Mouse (Mus musculus): ENCODE results near the gene Trpm8. TPM values are rescaled to one million over a fixed set of nuclear protein-coding genes. Genes with fewer than 3 reads are reported as not detected.

Trpm8 gene
- polyA plus RNA-seq, 1 experiment from 2014 or later, result 0.04 TPM

- Histone ChIP-seq H3K4me2 (ENCODE audit: low read depth, low read length) (no peak overlapping the region), H3K27ac (ENCODE audit: low read length) (no peak overlapping the region), H3K4me1 (replicated peaks; ENCODE audit: control insufficient read depth, insufficient read depth, low read length) (no peaks in the 10 kb centered on the region), H3K4me3 (ENCODE audit: low read length) (no peak overlapping the region), H3K9ac (ENCODE audit: low read length) (no peak overlapping the region), H3K27me3 (ENCODE audit: control insufficient read depth, insufficient read depth, low read depth, low read length) (no peaks in the 10 kb centered on the region), H3K36me3 (ENCODE audit: control insufficient read depth, insufficient read depth, low read length) (no peaks in the 10 kb centered on the region), H3K9me3 (ENCODE audit: control insufficient read depth, low read length) (peaks cover 46% of the 10 kb centered on the region)
- WGBS, result 59% methylated on average over 5 of the region's 5 CpGs
- no peak for ATAC-seq (ENCODE audit: low read depth)
Measured at GRCm38 (mm10) chr1:88285652-88286051, 8.2 kb downstream of the Trpm8 start.

GRCm38 (mm10) chr1:88286136-88286845, 8.8 kb downstream of the Trpm8 start:
- no peak for ATAC-seq (ENCODE audit: low read depth)
- Histone ChIP-seq H3K4me1 (replicated peaks; ENCODE audit: control insufficient read depth, insufficient read depth, low read length) (no peaks in the 10 kb centered on the region), H3K9me3 (ENCODE audit: control insufficient read depth, low read length) (peaks cover 47% of the 10 kb centered on the region), H3K9ac (ENCODE audit: low read length) (no peak overlapping the region), H3K4me2 (ENCODE audit: low read depth, low read length) (no peak overlapping the region), H3K27me3 (ENCODE audit: control insufficient read depth, insufficient read depth, low read depth, low read length) (no peaks in the 10 kb centered on the region), H3K27ac (ENCODE audit: low read length) (no peak overlapping the region), H3K36me3 (ENCODE audit: control insufficient read depth, insufficient read depth, low read length) (no peaks in the 10 kb centered on the region), H3K4me3 (ENCODE audit: low read length) (no peak overlapping the region)
- WGBS, result 78% methylated on average over 15 of the region's 15 CpGs

DNA sequence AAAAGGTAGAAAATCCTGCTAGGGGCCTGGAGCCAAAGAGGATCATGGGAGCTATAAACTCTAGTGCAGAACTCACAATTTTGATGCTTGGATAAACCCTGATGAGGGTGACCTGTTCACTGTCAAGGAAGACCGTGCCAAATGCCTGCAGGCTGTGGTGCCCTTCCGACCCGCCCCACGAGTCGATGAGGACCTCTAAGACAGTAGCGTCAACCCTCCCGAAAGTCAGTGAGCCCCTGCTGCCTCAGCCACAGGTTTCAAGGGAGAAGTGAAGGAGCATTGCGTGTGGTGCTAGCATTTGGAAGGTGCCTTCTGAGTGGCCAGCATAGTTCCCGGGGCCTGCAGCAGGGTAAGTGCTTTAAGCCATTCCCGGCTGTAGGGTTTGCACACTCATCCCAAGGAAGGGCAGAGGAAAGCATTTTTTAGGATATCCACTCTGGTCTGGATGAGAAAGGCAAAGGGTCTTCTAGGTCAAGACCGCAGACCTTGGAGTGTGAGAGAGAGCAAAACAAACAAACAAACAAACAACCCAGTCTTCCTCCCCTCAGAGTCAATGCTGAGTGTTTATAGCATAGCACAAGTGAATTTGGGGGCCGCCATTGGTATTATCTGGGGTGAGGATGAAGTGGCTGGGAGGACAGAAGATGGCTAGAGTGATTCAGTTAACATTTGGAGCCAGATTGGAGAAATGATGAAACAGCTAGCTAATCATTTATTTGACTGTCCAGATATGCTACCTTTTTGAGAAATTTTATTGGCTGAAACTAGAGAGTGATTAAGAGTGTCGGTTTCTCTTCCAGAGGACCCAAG, 9.6 kb downstream of the Trpm8 start:
- no peak overlapping the region for H3K27ac ChIP-seq (ENCODE audit: low read length)
- 0 out of 2 replicates have a peak, but pooled peaks have one; percentile 5 for ATAC-seq (ENCODE audit: low read depth)
- 70% methylated on average over 13 of the region's 13 CpGs for WGBS
- no peak overlapping the region for H3K4me2 ChIP-seq (ENCODE audit: low read depth, low read length)
- H3K4me1 ChIP-seq (replicated peaks; ENCODE audit: control insufficient read depth, insufficient read depth, low read length), result no peaks in the 10 kb centered on the region
- H3K9ac ChIP-seq (ENCODE audit: low read length), result no peak overlapping the region
- H3K27me3 ChIP-seq (ENCODE audit: control insufficient read depth, insufficient read depth, low read depth, low read length), result no peaks in the 10 kb centered on the region
- no peaks in the 10 kb centered on the region for H3K36me3 ChIP-seq (ENCODE audit: control insufficient read depth, insufficient read depth, low read length)
- H3K9me3 ChIP-seq (ENCODE audit: control insufficient read depth, low read length), result peaks cover 53% of the 10 kb centered on the region
- no peak overlapping the region for H3K4me3 ChIP-seq (ENCODE audit: low read length)

DNA sequence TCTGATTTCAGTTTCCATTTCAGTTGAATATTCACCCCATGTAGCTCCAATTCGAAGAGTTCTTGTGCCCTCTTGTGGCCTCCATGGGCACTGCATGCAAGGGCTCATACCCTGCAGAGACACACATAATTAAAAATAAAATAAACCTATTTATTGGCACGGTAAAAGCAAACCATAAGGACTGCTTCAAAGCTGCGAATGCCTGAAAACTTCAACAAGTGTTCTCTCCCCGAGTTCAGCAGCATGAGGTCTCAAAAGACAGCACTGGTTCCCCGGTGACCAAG, 10.2 kb downstream of the Trpm8 start:
- 33% methylated on average over 5 of the region's 5 CpGs for WGBS
- H3K27me3 ChIP-seq (ENCODE audit: control insufficient read depth, insufficient read depth, low read depth, low read length), result no peaks in the 10 kb centered on the region
- no peak for ATAC-seq (ENCODE audit: low read depth)
- H3K4me3 ChIP-seq (ENCODE audit: low read length), result no peak overlapping the region
- H3K27ac ChIP-seq (ENCODE audit: low read length), result no peak overlapping the region
- H3K4me1 ChIP-seq (replicated peaks; ENCODE audit: control insufficient read depth, insufficient read depth, low read length), result no peaks in the 10 kb centered on the region
- H3K36me3 ChIP-seq (ENCODE audit: control insufficient read depth, insufficient read depth, low read length), result no peaks in the 10 kb centered on the region
- peaks cover 55% of the 10 kb centered on the region for H3K9me3 ChIP-seq (ENCODE audit: control insufficient read depth, low read length)
- H3K9ac ChIP-seq (ENCODE audit: low read length), result no peak overlapping the region
- no peak overlapping the region for H3K4me2 ChIP-seq (ENCODE audit: low read depth, low read length)

- Histone ChIP-seq H3K4me1 (replicated peaks; ENCODE audit: control insufficient read depth, insufficient read depth, low read length) (no peaks in the 10 kb centered on the region), H3K4me3 (ENCODE audit: low read length) (no peak overlapping the region), H3K9me3 (ENCODE audit: control insufficient read depth, low read length) (peaks cover 52% of the 10 kb centered on the region), H3K27ac (ENCODE audit: low read length) (no peak overlapping the region), H3K4me2 (ENCODE audit: low read depth, low read length) (no peak overlapping the region), H3K27me3 (ENCODE audit: control insufficient read depth, insufficient read depth, low read depth, low read length) (no peaks in the 10 kb centered on the region), H3K36me3 (ENCODE audit: control insufficient read depth, insufficient read depth, low read length) (no peaks in the 10 kb centered on the region), H3K9ac (ENCODE audit: low read length) (no peak overlapping the region)
- ATAC-seq (ENCODE audit: low read depth), result 0 out of 2 replicates have a peak, but pooled peaks have one; percentile 1
- WGBS, result 34% methylated on average over 3 of the region's 3 CpGs
Measured at GRCm38 (mm10) chr1:88288056-88288788, 10.8 kb downstream of the Trpm8 start.

- no peak overlapping the region for H3K27ac ChIP-seq (ENCODE audit: low read length)
- no peak for ATAC-seq (ENCODE audit: low read depth)
- WGBS, result 61% methylated on average over 3 of the region's 3 CpGs
- no peak overlapping the region for H3K4me3 ChIP-seq (ENCODE audit: low read length)
- no peaks in the 10 kb centered on the region for H3K4me1 ChIP-seq (replicated peaks; ENCODE audit: control insufficient read depth, insufficient read depth, low read length)
- no peaks in the 10 kb centered on the region for H3K36me3 ChIP-seq (ENCODE audit: control insufficient read depth, insufficient read depth, low read length)
- peaks cover 46% of the 10 kb centered on the region for H3K9me3 ChIP-seq (ENCODE audit: control insufficient read depth, low read length)
- H3K9ac ChIP-seq (ENCODE audit: low read length), result no peak overlapping the region
- no peak overlapping the region for H3K4me2 ChIP-seq (ENCODE audit: low read depth, low read length)
- no peaks in the 10 kb centered on the region for H3K27me3 ChIP-seq (ENCODE audit: control insufficient read depth, insufficient read depth, low read depth, low read length)
Measured at GRCm38 (mm10) chr1:88288789-88289127, 11.3 kb downstream of the Trpm8 start.

DNA sequence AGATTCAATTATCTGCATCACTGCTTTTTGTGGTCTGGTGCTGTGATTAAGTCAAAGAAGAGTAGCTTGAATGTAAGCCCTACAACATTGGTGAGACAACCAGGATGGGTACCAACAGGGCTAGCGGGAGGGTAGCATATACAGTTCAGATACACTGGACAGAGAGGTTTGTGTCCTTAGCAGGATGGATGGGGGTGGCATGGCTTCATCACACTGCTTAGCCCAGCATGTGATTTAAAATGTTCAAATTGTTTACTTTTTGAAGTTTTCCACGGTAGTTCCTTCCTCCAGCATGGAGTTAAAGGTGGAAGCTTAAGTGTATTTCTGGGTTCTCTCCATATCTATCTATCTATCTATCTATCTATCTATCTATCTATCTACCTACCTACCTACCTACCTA, 11.7 kb downstream of the Trpm8 start:
- H3K4me1 ChIP-seq (replicated peaks; ENCODE audit: control insufficient read depth, insufficient read depth, low read length), result no peaks in the 10 kb centered on the region
- no peak overlapping the region for H3K27ac ChIP-seq (ENCODE audit: low read length)
- H3K36me3 ChIP-seq (ENCODE audit: control insufficient read depth, insufficient read depth, low read length), result no peaks in the 10 kb centered on the region
- no peaks in the 10 kb centered on the region for H3K27me3 ChIP-seq (ENCODE audit: control insufficient read depth, insufficient read depth, low read depth, low read length)
- H3K4me3 ChIP-seq (ENCODE audit: low read length), result no peak overlapping the region
- 43% methylated on average over 2 of the region's 2 CpGs for WGBS
- peaks cover 44% of the 10 kb centered on the region for H3K9me3 ChIP-seq (ENCODE audit: control insufficient read depth, low read length)
- no peak overlapping the region for H3K4me2 ChIP-seq (ENCODE audit: low read depth, low read length)
- ATAC-seq (ENCODE audit: low read depth), result no peak
- no peak overlapping the region for H3K9ac ChIP-seq (ENCODE audit: low read length)

- H3K4me1 ChIP-seq (replicated peaks; ENCODE audit: control insufficient read depth, insufficient read depth, low read length), result no peaks in the 10 kb centered on the region
- H3K4me3 ChIP-seq (ENCODE audit: low read length), result no peak overlapping the region
- H3K27ac ChIP-seq (ENCODE audit: low read length), result no peak overlapping the region
- H3K4me2 ChIP-seq (ENCODE audit: low read depth, low read length), result no peak overlapping the region
- WGBS, result 36% methylated on average over 4 of the region's 4 CpGs
- no peaks in the 10 kb centered on the region for H3K27me3 ChIP-seq (ENCODE audit: control insufficient read depth, insufficient read depth, low read depth, low read length)
- H3K9me3 ChIP-seq (ENCODE audit: control insufficient read depth, low read length), result peaks cover 40% of the 10 kb centered on the region
- no peak for ATAC-seq (ENCODE audit: low read depth)
- H3K36me3 ChIP-seq (ENCODE audit: control insufficient read depth, insufficient read depth, low read length), result no peaks in the 10 kb centered on the region
- no peak overlapping the region for H3K9ac ChIP-seq (ENCODE audit: low read length)
Measured at GRCm38 (mm10) chr1:88289917-88290316, 12.5 kb downstream of the Trpm8 start.

GRCm38 (mm10) chr1:88290511-88290910, 13.1 kb downstream of the Trpm8 start:
- Histone ChIP-seq H3K9me3 (ENCODE audit: control insufficient read depth, low read length) (peaks cover 38% of the 10 kb centered on the region), H3K36me3 (ENCODE audit: control insufficient read depth, insufficient read depth, low read length) (no peaks in the 10 kb centered on the region), H3K9ac (ENCODE audit: low read length) (no peak overlapping the region), H3K4me1 (replicated peaks; ENCODE audit: control insufficient read depth, insufficient read depth, low read length) (no peaks in the 10 kb centered on the region), H3K27me3 (ENCODE audit: control insufficient read depth, insufficient read depth, low read depth, low read length) (no peaks in the 10 kb centered on the region), H3K4me2 (ENCODE audit: low read depth, low read length) (no peak overlapping the region), H3K27ac (ENCODE audit: low read length) (no peak overlapping the region), H3K4me3 (ENCODE audit: low read length) (no peak overlapping the region)
- ATAC-seq (ENCODE audit: low read depth), result no peak
- WGBS, result 65% methylated on average over 1 of the region's 1 CpGs

Measured in lung, embryonic 16.5 days (tissue).